Mouse (Mus musculus): ENCODE results near the gene Zfp493.

- TF ChIP-seq CTCF (IDR thresholded peaks at IDR 0.05; ENCODE audit: borderline replicate concordance, extremely low read depth, insufficient read depth, insufficient read length) (no peak), POLR2A (IDR thresholded peaks at IDR 0.05; ENCODE audit: borderline replicate concordance, extremely low read depth, insufficient read depth, insufficient read length, poor library complexity, severe bottlenecking) (no peak)
Observed at GRCm38 (mm10) chr13:67743896-67744295, 35.6 kb upstream of the Zfp493 start.
